Mouse (Mus musculus) limb, embryonic 13.5 days (tissue): ENCODE measurements at regions not wholly inside any gene's neighbourhood (a gene's known extent, or its start where the extent isn't known, plus 50 kb on each side); places are given as distances from the start of the nearest gene placed in this dataset.
A peak's percentile ranks its signal among the peaks of the same experiment; 100 is the strongest.

Source experiments
- ATAC-seq: fragments of 200-750 bp; cut with Nextera tagmentation; 2 replicates; pipeline ENCODE4 v1.8.0; 2017; ENCODE audit warnings: low read depth, moderate number of reproducible peaks, moderate TSS enrichment; ENCODE audit not compliant: low FRiP score
- H3K27ac ChIP-seq: fragments of 300-500 bp; sonication (generic); 2 replicates; pipeline ENCODE4 v1.5.1; 2015; ENCODE audit warnings: inconsistent platforms, mild to moderate bottlenecking, moderate library complexity
- H3K27me3 ChIP-seq: fragments of 300-500 bp; sonication (generic); 2 replicates; pipeline ENCODE4 v1.6.1; 2015; ENCODE audit warnings: mild to moderate bottlenecking, inconsistent platforms
- H3K36me3 ChIP-seq: fragments of 300-500 bp; sonication (generic); 2 replicates; pipeline ENCODE4 v1.6.1; 2015; ENCODE audit warnings: inconsistent platforms, mild to moderate bottlenecking, moderate library complexity
- H3K4me1 ChIP-seq: fragments of 300-500 bp; sonication (generic); 2 replicates; pipeline ENCODE4 v1.6.1; 2015; ENCODE audit warnings: inconsistent platforms
- H3K4me2 ChIP-seq: fragments of 300-500 bp; sonication (generic); replicated peaks from 2 replicates; pipeline ENCODE4 v1.6.1; 2015; ENCODE audit warnings: inconsistent platforms, mild to moderate bottlenecking, moderate library complexity
- H3K4me3 ChIP-seq: fragments of 300-500 bp; sonication (generic); 2 replicates; pipeline ENCODE4 v1.5.1; 2015; ENCODE audit warnings: moderate library complexity, mild to moderate bottlenecking, inconsistent platforms
- H3K9ac ChIP-seq: fragments of 300-500 bp; sonication (generic); 2 replicates; pipeline ENCODE4 v1.6.1; 2015; ENCODE audit warnings: mild to moderate bottlenecking, inconsistent platforms
- H3K9me3 ChIP-seq: fragments of 300-500 bp; sonication (generic); 2 replicates; pipeline ENCODE4 v1.6.1; 2016; ENCODE audit warnings: inconsistent platforms
- WGBS: fragments of 180-500 bp; shearing (Covaris S2); methylation state at CpG from one replicate; pipeline ENCODE4 v1.1.7; 2015; 5-methylcytosine and 5-hydroxymethylcytosine counted together

DNA sequence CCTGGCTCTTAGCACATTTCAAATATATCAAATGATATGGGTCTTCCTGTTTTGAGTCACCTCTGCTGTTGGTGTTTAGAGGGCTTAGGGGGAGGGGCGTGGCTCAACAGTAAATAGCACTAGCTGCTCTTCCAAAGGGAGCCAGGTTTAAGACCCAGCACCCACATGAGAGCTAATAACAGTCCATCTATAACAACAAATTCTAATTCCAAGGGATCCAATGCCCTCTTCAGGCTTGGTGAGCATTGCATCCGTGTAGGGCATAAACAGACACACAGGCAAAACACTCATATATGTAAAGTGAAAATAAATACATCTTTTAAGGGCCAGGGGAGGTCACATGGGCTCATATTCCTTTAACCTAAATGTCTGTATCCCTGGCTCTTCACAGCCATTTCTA is 194.1 kb upstream of the Kdm8 start:
- 79% methylated on average over 2 of the region's 2 CpGs for WGBS
- Histone ChIP-seq H3K4me1 (peaks cover 12% of the 10 kb centered on the region), H3K4me3 (no peak overlapping the region), H3K27ac (no peak overlapping the region), H3K27me3 (peaks cover 6% of the 10 kb centered on the region; the same call in 1 of the 2 replicates), H3K4me2 (no peak overlapping the region), H3K9ac (no peak overlapping the region), H3K36me3 (no peaks in the 10 kb centered on the region), H3K9me3 (peaks cover 9% of the 10 kb centered on the region)
- ATAC-seq: no peak

DNA sequence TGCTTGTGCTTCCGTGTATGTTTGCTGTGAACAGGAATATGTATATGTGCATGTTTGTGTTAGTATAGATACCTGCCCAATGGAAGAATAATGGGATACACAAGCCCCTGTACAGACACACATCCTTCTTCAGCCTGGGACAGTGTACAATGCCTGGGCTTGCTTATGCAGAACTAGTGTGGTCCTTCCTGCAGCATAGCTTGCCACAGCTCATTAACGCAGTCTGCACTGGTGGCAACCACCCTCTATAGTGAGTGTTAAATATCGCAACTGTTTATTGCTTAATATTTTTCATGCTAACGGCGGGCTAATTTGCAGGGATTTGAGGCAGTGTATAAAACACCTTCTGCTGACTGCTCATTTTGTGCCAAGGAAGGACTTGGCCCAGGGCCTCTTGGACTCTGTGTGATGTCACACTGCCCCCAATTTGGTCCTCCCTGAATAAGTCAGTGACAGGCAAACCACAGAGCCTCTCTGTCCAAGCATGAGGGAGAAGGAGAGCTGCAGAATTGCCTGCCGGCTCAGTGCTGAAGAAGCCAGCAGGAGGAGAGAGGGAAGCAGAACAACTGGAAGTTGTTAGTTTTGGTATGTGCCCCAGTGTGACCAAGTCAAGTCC is 193.4 kb upstream of the Kdm8 start:
- no peak overlapping the region for H3K4me2 ChIP-seq
- ATAC-seq: peak; percentile 75
- no peak overlapping the region for H3K9ac ChIP-seq
- H3K4me3 ChIP-seq: no peak overlapping the region
- H3K27ac ChIP-seq: no peak overlapping the region
- peaks cover 5% of the 10 kb centered on the region; the same call in 1 of the 2 replicates for H3K27me3 ChIP-seq
- H3K9me3 ChIP-seq: peaks cover 9% of the 10 kb centered on the region
- WGBS: 42% methylated on average over 6 of the region's 6 CpGs
- H3K4me1 ChIP-seq: peaks cover 12% of the 10 kb centered on the region
- no peaks in the 10 kb centered on the region for H3K36me3 ChIP-seq

DNA sequence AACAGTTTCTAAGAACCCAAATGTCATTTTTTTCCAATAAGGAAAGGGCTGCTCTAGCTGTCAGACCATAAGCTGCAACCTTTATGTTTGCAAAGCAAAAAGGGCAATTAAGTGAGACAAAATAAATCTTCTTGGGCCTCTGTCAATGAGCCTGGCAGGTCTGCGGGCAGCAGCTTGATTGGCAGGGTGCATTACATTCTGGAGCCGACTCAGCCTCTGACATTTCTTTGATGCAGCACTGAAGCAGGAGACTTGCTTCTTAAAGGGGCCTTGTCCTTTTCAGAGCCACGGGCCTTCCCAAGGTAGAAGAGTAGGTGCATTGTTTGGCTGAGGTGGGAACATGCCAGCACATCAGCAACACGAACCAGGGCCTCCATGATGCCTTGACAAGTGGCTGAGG is 190.2 kb upstream of the Kdm8 start:
- Histone ChIP-seq H3K4me3 (no peak overlapping the region), H3K27ac (no peak overlapping the region), H3K4me1 (peaks cover 12% of the 10 kb centered on the region), H3K36me3 (no peaks in the 10 kb centered on the region), H3K27me3 (peaks cover 8% of the 10 kb centered on the region; the same call in 1 of the 2 replicates), H3K9ac (no peak overlapping the region), H3K4me2 (no peak overlapping the region), H3K9me3 (0 out of 2 replicates have a peak, but pooled peaks cover 3% of the 10 kb centered on the region)
- WGBS: 22% methylated on average over 4 of the region's 4 CpGs
- no peak for ATAC-seq

DNA sequence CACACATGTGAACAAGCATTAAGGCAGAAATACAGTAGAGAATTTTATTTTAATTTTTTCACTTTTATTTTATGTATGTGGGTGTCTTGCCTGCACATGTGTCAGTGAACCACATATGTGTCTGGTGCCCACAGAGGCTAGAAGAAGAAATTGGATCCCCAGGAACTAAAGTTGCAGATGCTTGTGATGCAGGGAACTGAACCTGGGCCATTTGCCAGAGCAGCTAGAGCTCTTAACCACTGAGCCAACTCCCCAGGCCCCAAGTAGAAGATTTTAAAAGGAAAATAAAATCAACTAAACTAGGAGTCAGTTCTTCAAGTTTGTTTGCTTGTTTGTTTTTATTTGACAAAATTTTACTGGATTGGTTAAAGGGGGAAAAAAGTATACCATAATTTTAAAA is 185.5 kb upstream of the Kdm8 start:
- Histone ChIP-seq H3K4me1 (no peaks in the 10 kb centered on the region), H3K4me3 (no peak overlapping the region), H3K9ac (no peak overlapping the region), H3K27me3 (peaks cover 8% of the 10 kb centered on the region; the same call in 1 of the 2 replicates), H3K4me2 (no peak overlapping the region), H3K27ac (no peak overlapping the region), H3K36me3 (no peaks in the 10 kb centered on the region), H3K9me3 (0 out of 2 replicates have a peak, but pooled peaks cover 3% of the 10 kb centered on the region)
- no peak for ATAC-seq

DNA sequence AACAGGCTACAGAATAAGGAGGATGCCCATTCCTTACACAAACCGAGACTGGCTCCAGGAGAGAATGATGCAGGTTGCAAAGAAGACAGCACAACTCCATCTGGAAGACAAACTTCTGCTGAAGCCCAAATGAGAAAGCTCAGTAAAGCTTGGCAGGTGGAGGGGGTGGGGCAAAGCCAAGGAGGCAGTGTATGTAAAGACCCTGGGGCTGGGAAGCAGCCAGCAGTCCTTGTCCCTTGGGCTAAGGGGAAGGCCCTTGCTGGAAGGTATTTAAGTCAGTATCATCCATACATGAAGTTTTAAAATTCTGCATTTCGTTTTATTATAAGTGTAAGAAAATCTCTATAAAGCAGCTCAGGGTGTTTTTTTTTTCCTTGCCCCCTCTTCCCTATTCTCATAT is 182.3 kb upstream of the Kdm8 start:
- 66% methylated on average over 2 of the region's 2 CpGs for WGBS
- Histone ChIP-seq H3K9ac (no peak overlapping the region), H3K9me3 (no peaks in the 10 kb centered on the region), H3K4me1 (no peaks in the 10 kb centered on the region), H3K27ac (no peak overlapping the region), H3K4me3 (no peak overlapping the region), H3K36me3 (no peaks in the 10 kb centered on the region), H3K27me3 (0 out of 2 replicates have a peak, but pooled peaks cover 3% of the 10 kb centered on the region), H3K4me2 (no peak overlapping the region)
- ATAC-seq: no peak

DNA sequence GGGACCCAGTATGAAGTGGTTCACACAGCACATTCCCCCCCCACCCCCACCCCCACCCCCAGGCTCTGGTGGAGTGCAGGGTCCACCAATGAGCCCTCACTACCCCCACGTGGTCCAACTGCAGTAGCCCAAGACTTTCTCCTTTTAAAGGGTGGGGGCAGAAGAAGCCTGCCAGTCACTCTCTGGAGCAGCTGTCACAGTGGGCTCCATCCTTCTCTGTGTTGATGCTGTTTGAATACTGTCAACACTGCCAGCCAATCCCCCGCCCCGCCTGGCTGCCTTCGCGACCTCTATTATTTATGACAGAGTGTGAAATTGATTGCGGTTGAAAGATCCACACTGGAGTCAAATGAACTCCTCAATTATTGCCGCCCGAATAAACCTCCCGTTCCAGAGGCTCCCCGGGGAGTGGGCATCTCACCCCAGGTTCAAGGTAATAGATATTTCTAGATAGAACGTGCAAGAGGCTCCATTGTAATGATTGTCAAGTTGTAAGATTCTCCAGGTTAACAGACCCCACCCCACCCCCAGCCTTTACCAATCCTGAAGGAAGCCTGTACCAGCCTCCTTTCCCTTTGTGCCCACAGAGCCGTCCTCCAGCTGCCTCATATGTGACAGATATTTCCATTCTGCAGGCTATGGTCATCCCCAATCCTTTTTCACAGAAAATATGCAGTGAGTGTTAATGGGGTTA is 181.7 kb upstream of the Kdm8 start:
- Histone ChIP-seq H3K36me3 (no peaks in the 10 kb centered on the region), H3K4me2 (no peak overlapping the region), H3K4me3 (no peak overlapping the region), H3K9ac (no peak overlapping the region), H3K9me3 (no peaks in the 10 kb centered on the region), H3K27ac (no peak overlapping the region), H3K4me1 (no peaks in the 10 kb centered on the region), H3K27me3 (no peaks in the 10 kb centered on the region)
- 53% methylated on average over 12 of the region's 12 CpGs for WGBS
- ATAC-seq: peak; percentile 51

DNA sequence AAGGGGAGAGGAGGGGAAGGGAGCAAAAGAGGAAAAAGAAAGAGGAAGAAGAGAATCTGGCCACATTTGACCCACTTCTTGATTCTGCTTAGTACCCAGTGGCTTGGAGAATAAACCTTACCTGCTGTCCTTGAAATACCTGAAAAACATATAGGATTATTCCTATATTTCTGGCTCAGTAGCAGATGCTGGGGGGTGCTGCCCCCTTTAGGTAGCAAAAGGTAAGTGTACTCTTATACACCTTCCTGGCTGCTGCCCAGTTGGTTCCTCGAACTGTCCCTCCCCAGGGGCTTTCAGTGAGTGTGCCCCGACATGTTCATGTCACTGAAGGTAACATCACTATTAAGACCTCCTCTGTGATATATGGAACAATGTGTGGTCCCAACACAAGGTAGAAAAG is 180.7 kb upstream of the Kdm8 start:
- no peaks in the 10 kb centered on the region for H3K36me3 ChIP-seq
- H3K27ac ChIP-seq: no peak overlapping the region
- no peak overlapping the region for H3K9ac ChIP-seq
- H3K27me3 ChIP-seq: no peaks in the 10 kb centered on the region
- no peaks in the 10 kb centered on the region for H3K4me1 ChIP-seq
- no peak overlapping the region for H3K4me2 ChIP-seq
- no peaks in the 10 kb centered on the region for H3K9me3 ChIP-seq
- WGBS: 61% methylated on average over 2 of the region's 2 CpGs
- no peak for ATAC-seq
- no peak overlapping the region for H3K4me3 ChIP-seq

DNA sequence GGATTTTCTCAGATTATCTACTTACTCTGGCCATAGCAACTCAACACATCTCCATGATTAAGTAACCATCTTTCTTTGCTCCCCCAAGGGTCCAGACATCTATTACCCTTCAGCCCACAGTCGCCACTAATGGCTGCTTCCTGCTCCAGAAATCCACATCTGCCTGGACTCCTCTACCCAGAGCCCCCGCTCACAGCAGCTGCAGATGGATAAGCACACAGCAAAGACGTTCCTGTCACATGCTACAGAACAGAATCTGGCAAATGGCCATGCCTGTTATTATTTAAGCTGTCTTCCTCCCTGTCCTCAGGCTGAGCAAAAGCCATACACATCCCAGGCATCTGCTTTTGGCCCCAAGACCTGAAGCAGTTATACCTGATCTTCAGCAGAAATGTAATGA is 173.8 kb upstream of the Kdm8 start:
- Histone ChIP-seq H3K4me2 (no peak overlapping the region), H3K27ac (no peak overlapping the region), H3K9ac (no peak overlapping the region), H3K9me3 (no peaks in the 10 kb centered on the region), H3K27me3 (no peaks in the 10 kb centered on the region), H3K36me3 (no peaks in the 10 kb centered on the region), H3K4me1 (peaks cover 10% of the 10 kb centered on the region; the same call in 1 of the 2 replicates), H3K4me3 (no peak overlapping the region)
- ATAC-seq: peak; percentile 54; the same call in 1 of the 2 replicates
- 32% methylated on average over 3 of the region's 3 CpGs for WGBS

DNA sequence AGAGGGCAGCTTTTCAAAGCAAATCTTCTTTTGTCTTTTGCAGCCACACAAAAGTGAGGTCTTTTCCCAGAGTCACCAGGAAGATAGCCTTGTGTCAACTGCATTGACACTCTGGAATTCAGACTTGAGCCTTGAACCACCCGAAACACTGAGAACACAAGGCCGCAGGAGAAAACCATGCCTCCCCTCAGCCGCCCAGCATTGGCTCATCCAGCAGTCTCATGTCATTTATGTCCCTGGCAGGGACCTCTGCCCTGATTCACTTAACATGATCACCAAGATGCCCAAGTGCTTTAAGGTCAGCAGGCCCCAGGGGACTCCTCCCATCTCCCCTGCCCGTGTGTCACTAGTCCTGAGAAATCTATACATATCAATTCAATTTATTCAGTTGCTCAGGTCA is 173.1 kb upstream of the Kdm8 start:
- no peak overlapping the region for H3K27ac ChIP-seq
- H3K27me3 ChIP-seq: no peaks in the 10 kb centered on the region
- H3K4me2 ChIP-seq: no peak overlapping the region
- ATAC-seq: no peak
- no peak overlapping the region for H3K4me3 ChIP-seq
- H3K36me3 ChIP-seq: no peaks in the 10 kb centered on the region
- 90% methylated on average over 4 of the region's 4 CpGs for WGBS
- H3K4me1 ChIP-seq: peaks cover 10% of the 10 kb centered on the region; the same call in 1 of the 2 replicates
- no peak overlapping the region for H3K9ac ChIP-seq
- no peaks in the 10 kb centered on the region for H3K9me3 ChIP-seq

DNA sequence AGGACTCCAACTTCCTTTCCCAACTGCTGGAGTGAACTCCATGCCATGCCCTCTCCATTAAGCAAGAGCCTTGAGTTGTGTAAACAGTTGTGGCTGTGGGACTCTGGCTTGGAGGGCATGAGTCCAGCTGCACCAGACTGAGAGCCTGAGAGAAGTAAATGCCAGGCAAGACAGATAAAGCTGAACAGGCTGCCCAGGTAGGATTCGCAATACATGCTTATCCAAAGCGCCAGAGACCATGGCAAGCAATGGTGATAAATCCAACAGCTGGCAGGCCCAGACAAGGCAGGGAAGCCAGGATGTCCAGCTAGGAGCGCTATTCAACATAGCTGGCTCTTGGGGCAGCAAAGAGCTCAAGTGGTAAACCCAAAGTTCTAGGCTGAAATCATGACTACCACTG is 163.1 kb upstream of the Kdm8 start:
- no peaks in the 10 kb centered on the region for H3K9me3 ChIP-seq
- 83% methylated on average over 3 of the region's 3 CpGs for WGBS
- no peaks in the 10 kb centered on the region for H3K36me3 ChIP-seq
- no peaks in the 10 kb centered on the region for H3K4me1 ChIP-seq
- no peak overlapping the region for H3K4me2 ChIP-seq
- H3K27ac ChIP-seq: no peak overlapping the region
- no peak for ATAC-seq
- H3K4me3 ChIP-seq: no peak overlapping the region
- H3K9ac ChIP-seq: no peak overlapping the region
- 0 out of 2 replicates have a peak, but pooled peaks cover 3% of the 10 kb centered on the region for H3K27me3 ChIP-seq

DNA sequence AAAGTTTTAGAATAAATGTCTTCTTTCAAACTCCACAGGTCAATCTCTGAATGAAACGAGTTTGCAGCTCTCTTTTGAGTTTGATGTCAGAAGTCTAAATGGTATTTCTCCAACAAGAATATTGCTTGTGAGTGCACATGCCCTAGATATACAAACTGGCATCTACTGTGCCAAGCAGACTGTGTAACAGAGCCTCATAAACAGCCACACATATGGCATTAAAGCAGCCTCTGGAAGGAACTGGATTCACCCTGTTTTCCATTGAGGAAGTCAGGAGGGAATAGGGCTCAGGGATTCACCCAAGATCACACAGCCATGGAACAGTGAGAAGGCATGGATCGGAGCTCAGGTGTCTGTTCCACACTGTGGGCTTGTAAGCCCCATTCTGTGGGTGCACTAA is 149.2 kb upstream of the Kdm8 start:
- Histone ChIP-seq H3K4me2 (no peak overlapping the region), H3K27ac (no peak overlapping the region), H3K4me3 (no peak overlapping the region), H3K36me3 (no peaks in the 10 kb centered on the region), H3K9me3 (no peaks in the 10 kb centered on the region), H3K4me1 (no peaks in the 10 kb centered on the region), H3K9ac (no peak overlapping the region), H3K27me3 (no peaks in the 10 kb centered on the region)
- ATAC-seq: no peak
- WGBS: 74% methylated on average over 2 of the region's 2 CpGs

DNA sequence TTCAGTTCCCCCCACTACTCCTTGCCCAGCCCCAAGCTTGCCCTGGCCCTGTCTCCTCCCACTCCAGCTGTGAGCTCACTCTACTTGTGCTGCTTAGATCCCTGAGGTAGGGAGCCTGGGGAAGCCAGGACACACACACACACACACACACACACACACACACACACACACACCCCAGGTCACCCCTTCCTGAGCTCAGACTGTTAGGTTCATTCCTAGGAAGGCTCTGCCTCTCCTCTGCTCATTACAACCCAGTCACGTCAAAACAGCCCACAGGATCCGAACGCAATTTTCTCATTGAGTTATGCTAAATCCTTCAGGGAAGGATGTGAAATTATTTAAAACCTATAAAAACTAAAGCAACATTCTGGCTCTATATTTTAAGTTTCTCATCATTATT is 136.0 kb upstream of the Kdm8 start:
- Histone ChIP-seq H3K9ac (no peak overlapping the region), H3K4me1 (no peaks in the 10 kb centered on the region), H3K27ac (no peak overlapping the region), H3K9me3 (no peaks in the 10 kb centered on the region), H3K36me3 (no peaks in the 10 kb centered on the region), H3K27me3 (no peaks in the 10 kb centered on the region), H3K4me2 (no peak overlapping the region), H3K4me3 (no peak overlapping the region)
- no peak for ATAC-seq
- 59% methylated on average over 3 of the region's 3 CpGs for WGBS

DNA sequence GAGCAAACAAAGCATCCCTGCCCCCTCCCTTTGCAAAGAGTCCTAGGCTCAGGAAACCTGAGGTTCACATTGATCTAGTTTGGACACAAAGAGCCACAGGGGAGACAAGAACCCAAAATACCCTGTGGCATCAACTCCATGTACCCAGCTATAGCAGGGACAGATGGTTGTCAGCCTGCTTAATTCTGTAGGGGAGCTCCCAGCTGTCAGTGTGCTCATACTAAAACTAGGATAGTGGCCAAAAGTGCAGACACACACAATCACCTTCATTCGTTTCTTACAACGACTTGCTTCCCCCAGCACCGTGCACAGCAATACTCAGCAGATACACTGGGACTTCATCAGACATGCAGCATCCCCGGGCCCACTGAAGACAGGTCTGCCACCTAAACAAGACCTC is 133.5 kb upstream of the Kdm8 start:
- H3K9ac ChIP-seq: no peak overlapping the region
- no peak overlapping the region for H3K27ac ChIP-seq
- H3K4me1 ChIP-seq: no peaks in the 10 kb centered on the region
- 84% methylated on average over 4 of the region's 4 CpGs for WGBS
- H3K27me3 ChIP-seq: no peaks in the 10 kb centered on the region
- H3K9me3 ChIP-seq: no peaks in the 10 kb centered on the region
- no peak overlapping the region for H3K4me2 ChIP-seq
- ATAC-seq: no peak
- no peak overlapping the region for H3K4me3 ChIP-seq
- H3K36me3 ChIP-seq: no peaks in the 10 kb centered on the region
